Mouse (Mus musculus): ENCODE results near the gene Veph1.

Veph1 gene

GRCm38 (mm10) chr3:66091746-66092145 lies 204.9 kb downstream of the Veph1 start:
- no peak for DNase-seq

- no peak for DNase-seq
Observed at GRCm38 (mm10) chr3:66087608-66088007, 209.0 kb downstream of the Veph1 start.

GRCm38 (mm10) chr3:66083856-66084255 lies 212.8 kb downstream of the Veph1 start:
- no peak for DNase-seq

GRCm38 (mm10) chr3:66083407-66083806 lies 213.2 kb downstream of the Veph1 start:
- no peak for DNase-seq

- DNase-seq = no peak
Observed at GRCm38 (mm10) chr3:66082975-66083374, 213.7 kb downstream of the Veph1 start.

GRCm38 (mm10) chr3:66081363-66081736 lies 215.3 kb downstream of the Veph1 start:
- no peak for DNase-seq

GRCm38 (mm10) chr3:66080631-66081362 lies 215.8 kb downstream of the Veph1 start:
- no peak for DNase-seq

GRCm38 (mm10) chr3:66079886-66080285 lies 216.8 kb downstream of the Veph1 start:
- DNase-seq = no peak

- DNase-seq = no peak
Observed at GRCm38 (mm10) chr3:66078898-66079537, 217.6 kb downstream of the Veph1 start.

GRCm38 (mm10) chr3:66078026-66078721 lies 218.5 kb downstream of the Veph1 start:
- DNase-seq = no peak

GRCm38 (mm10) chr3:66070274-66070673 lies 226.4 kb downstream of the Veph1 start:
- DNase-seq = no peak

- no peak for DNase-seq
Observed at GRCm38 (mm10) chr3:66063881-66064280, 232.8 kb downstream of the Veph1 start.

GRCm38 (mm10) chr3:66056912-66057311 lies 239.7 kb downstream of the Veph1 start:
- DNase-seq = no peak

- no peak for DNase-seq
Observed at GRCm38 (mm10) chr3:66055652-66056051, 241.0 kb downstream of the Veph1 start.

- no peak for DNase-seq
Observed at GRCm38 (mm10) chr3:66050092-66050886, 246.3 kb downstream of the Veph1 start.

- DNase-seq = no peak
Observed at GRCm38 (mm10) chr3:66040857-66041494, 255.7 kb downstream of the Veph1 start.

GRCm38 (mm10) chr3:66035226-66035625 lies 261.4 kb downstream of the Veph1 start:
- no peak for DNase-seq

GRCm38 (mm10) chr3:66033346-66033745 lies 263.3 kb downstream of the Veph1 start:
- no peak for DNase-seq

- DNase-seq = no peak
Observed at GRCm38 (mm10) chr3:66025454-66025853, 271.2 kb downstream of the Veph1 start.

GRCm38 (mm10) chr3:66024220-66024792 lies 272.3 kb downstream of the Veph1 start:
- DNase-seq = no peak

- DNase-seq = no peak
Observed at GRCm38 (mm10) chr3:66019171-66019570, 277.5 kb downstream of the Veph1 start.
